Mouse (Mus musculus) forebrain, embryonic 13.5 days (tissue): ENCODE measurements around the gene Elf2. TPM values are rescaled to one million over a fixed set of nuclear protein-coding genes. Genes with fewer than 3 reads are reported as not detected.
"Not testable (repeated sequence)": the region's sequence is repeated elsewhere in the genome, so short reads cannot be mapped to it uniquely, and the experiment has no call there.

Source experiments
- ATAC-seq: fragments of 200-750 bp; cut with Nextera tagmentation; 2 replicates; pipeline ENCODE4 v1.8.0; 2017
- H3K27ac ChIP-seq: fragments of 300-500 bp; sonication (generic); 2 replicates; pipeline ENCODE4 v1.5.1; 2015; ENCODE audit warnings: inconsistent platforms, mild to moderate bottlenecking, moderate library complexity
- H3K27me3 ChIP-seq: fragments of 300-500 bp; sonication (generic); 2 replicates; pipeline ENCODE4 v1.6.1; 2015; ENCODE audit warnings: mild to moderate bottlenecking, inconsistent platforms
- H3K36me3 ChIP-seq: fragments of 300-500 bp; sonication (generic); 2 replicates; pipeline ENCODE4 v1.6.1; 2015; ENCODE audit warnings: mild to moderate bottlenecking, inconsistent platforms; ENCODE audit not compliant: poor library complexity, severe bottlenecking
- H3K4me1 ChIP-seq: fragments of 300-500 bp; sonication (generic); 2 replicates; pipeline ENCODE4 v1.6.1; 2015; ENCODE audit warnings: inconsistent platforms
- H3K4me2 ChIP-seq: fragments of 300-500 bp; sonication (generic); 2 replicates; pipeline ENCODE4 v1.6.1; 2015; ENCODE audit warnings: inconsistent platforms, mild to moderate bottlenecking, moderate library complexity
- H3K4me3 ChIP-seq: fragments of 300-500 bp; sonication (generic); 2 replicates; pipeline ENCODE4 v1.5.1; 2015; ENCODE audit warnings: mild to moderate bottlenecking, inconsistent platforms
- H3K9ac ChIP-seq: fragments of 300-500 bp; sonication (generic); 2 replicates; pipeline ENCODE4 v1.6.1; 2015; ENCODE audit warnings: mild to moderate bottlenecking, inconsistent platforms
- H3K9me3 ChIP-seq: fragments of 300-500 bp; sonication (generic); replicated peaks from 2 replicates; pipeline ENCODE4 v1.6.1; 2016; ENCODE audit warnings: inconsistent platforms
- WGBS: fragments of 180-500 bp; shearing (Covaris S2); methylation state at CpG from one replicate; pipeline ENCODE4 v1.1.7; 2015; 5-methylcytosine and 5-hydroxymethylcytosine counted together
- polyA plus RNA-seq: library from polyadenylated mRNA; unstranded; fragments of >200 nt; fragmentation: Nextera tagmentation; extraction: Ambion mirVana; gene quantifications from 2 replicates; pipeline ENCODE4 v1.2.1, GENCODE M21; 2015

Elf2 gene
- polyA plus RNA-seq, 1 experiment from 2014 or later: 60.1 TPM

GRCm38 (mm10) chr3:51216351-51216750 lies 124.1 kb downstream of the Elf2 start:
- not testable (repeated sequence) for H3K4me1 ChIP-seq, H3K4me3 ChIP-seq, ATAC-seq, H3K27me3 ChIP-seq, H3K4me2 ChIP-seq, H3K9ac ChIP-seq, H3K27ac ChIP-seq, H3K9me3 ChIP-seq, H3K36me3 ChIP-seq
- 84% methylated on average over 6 of the region's 10 CpGs for WGBS

GRCm38 (mm10) chr3:51215681-51216080 lies 124.8 kb downstream of the Elf2 start:
- ATAC-seq: no peak
- no peak overlapping the region for H3K9ac ChIP-seq
- H3K9me3 ChIP-seq: 0 out of 2 replicates have a peak, but pooled peaks cover under 1% of the 10 kb centered on the region
- H3K4me2 ChIP-seq: no peak overlapping the region
- H3K27me3 ChIP-seq: no peaks in the 10 kb centered on the region
- 79% methylated on average over 6 of the region's 6 CpGs for WGBS
- H3K36me3 ChIP-seq: no peaks in the 10 kb centered on the region
- no peaks in the 10 kb centered on the region for H3K4me1 ChIP-seq
- H3K4me3 ChIP-seq: no peak overlapping the region
- no peak overlapping the region for H3K27ac ChIP-seq

- H3K27ac ChIP-seq: no peak overlapping the region
- 0 out of 2 replicates have a peak, but pooled peaks cover 3% of the 10 kb centered on the region for H3K9me3 ChIP-seq
- H3K36me3 ChIP-seq: no peaks in the 10 kb centered on the region
- H3K4me1 ChIP-seq: no peaks in the 10 kb centered on the region
- 99% methylated on average over 3 of the region's 3 CpGs for WGBS
- ATAC-seq: no peak
- no peaks in the 10 kb centered on the region for H3K27me3 ChIP-seq
- no peak overlapping the region for H3K9ac ChIP-seq
- no peak overlapping the region for H3K4me2 ChIP-seq
- H3K4me3 ChIP-seq: no peak overlapping the region
Observed at GRCm38 (mm10) chr3:51213111-51213510, 127.4 kb downstream of the Elf2 start.

- Histone ChIP-seq H3K4me2 (no peak overlapping the region), H3K36me3 (no peaks in the 10 kb centered on the region), H3K9ac (no peak overlapping the region), H3K4me1 (no peaks in the 10 kb centered on the region), H3K9me3 (0 out of 2 replicates have a peak, but pooled peaks cover 3% of the 10 kb centered on the region), H3K27me3 (no peaks in the 10 kb centered on the region), H3K4me3 (no peak overlapping the region), H3K27ac (no peak overlapping the region)
- no peak for ATAC-seq
- 86% methylated on average over 3 of the region's 3 CpGs for WGBS
Observed at GRCm38 (mm10) chr3:51210485-51210884, 130.0 kb downstream of the Elf2 start.

GRCm38 (mm10) chr3:51209503-51210314 lies 130.8 kb downstream of the Elf2 start:
- Histone ChIP-seq H3K9me3 (0 out of 2 replicates have a peak, but pooled peaks cover 5% of the 10 kb centered on the region), H3K27ac (no peak overlapping the region), H3K4me1 (no peaks in the 10 kb centered on the region), H3K4me2 (no peak overlapping the region), H3K27me3 (no peaks in the 10 kb centered on the region), H3K36me3 (no peaks in the 10 kb centered on the region), H3K4me3 (no peak overlapping the region), H3K9ac (no peak overlapping the region)
- 91% methylated on average over 7 of the region's 7 CpGs for WGBS
- ATAC-seq: no peak

GRCm38 (mm10) chr3:51208633-51209032 lies 131.8 kb downstream of the Elf2 start:
- Histone ChIP-seq H3K9ac (no peak overlapping the region), H3K4me1 (no peaks in the 10 kb centered on the region), H3K9me3 (0 out of 2 replicates have a peak, but pooled peaks cover 9% of the 10 kb centered on the region), H3K4me2 (no peak overlapping the region), H3K27me3 (no peaks in the 10 kb centered on the region), H3K4me3 (no peak overlapping the region), H3K36me3 (no peaks in the 10 kb centered on the region), H3K27ac (no peak overlapping the region)
- 44% methylated on average over 5 of the region's 5 CpGs for WGBS
- no peak for ATAC-seq

- H3K4me3 ChIP-seq: no peak overlapping the region
- WGBS: 88% methylated on average over 7 of the region's 7 CpGs
Observed at GRCm38 (mm10) chr3:51206521-51206920, 133.9 kb downstream of the Elf2 start.

GRCm38 (mm10) chr3:51204897-51205296 lies 135.6 kb downstream of the Elf2 start:
- Histone ChIP-seq H3K4me2 (no peak overlapping the region), H3K27me3 (no peaks in the 10 kb centered on the region), H3K36me3 (no peaks in the 10 kb centered on the region), H3K27ac (no peak overlapping the region), H3K9me3 (0 out of 2 replicates have a peak, but pooled peaks cover 6% of the 10 kb centered on the region), H3K9ac (no peak overlapping the region), H3K4me1 (no peaks in the 10 kb centered on the region), H3K4me3 (no peak overlapping the region)
- no peak for ATAC-seq
- 93% methylated on average over 14 of the region's 14 CpGs for WGBS

More at GRCm38 (mm10) chr3:51206521-51206920, 133.9 kb downstream of the Elf2 start:
- H3K27me3 ChIP-seq: no peaks in the 10 kb centered on the region
- 0 out of 2 replicates have a peak, but pooled peaks cover 9% of the 10 kb centered on the region for H3K9me3 ChIP-seq
- no peaks in the 10 kb centered on the region for H3K36me3 ChIP-seq
- H3K4me1 ChIP-seq: no peaks in the 10 kb centered on the region
- no peak overlapping the region for H3K27ac ChIP-seq
- ATAC-seq: no peak
- no peak overlapping the region for H3K4me2 ChIP-seq
- no peak overlapping the region for H3K9ac ChIP-seq

- no peak for ATAC-seq
- Histone ChIP-seq H3K9ac (no peak overlapping the region), H3K27ac (no peak overlapping the region), H3K4me3 (no peak overlapping the region), H3K4me1 (no peaks in the 10 kb centered on the region), H3K4me2 (no peak overlapping the region), H3K27me3 (no peaks in the 10 kb centered on the region), H3K36me3 (no peaks in the 10 kb centered on the region), H3K9me3 (0 out of 2 replicates have a peak, but pooled peaks cover 6% of the 10 kb centered on the region)
- WGBS: 82% methylated on average over 5 of the region's 5 CpGs
Observed at GRCm38 (mm10) chr3:51204441-51204840, 136.0 kb downstream of the Elf2 start.

- H3K9me3 ChIP-seq: 0 out of 2 replicates have a peak, but pooled peaks cover 6% of the 10 kb centered on the region
- no peaks in the 10 kb centered on the region for H3K36me3 ChIP-seq
- no peak for ATAC-seq
- H3K4me1 ChIP-seq: no peaks in the 10 kb centered on the region
- H3K4me3 ChIP-seq: no peak overlapping the region
- no peak overlapping the region for H3K4me2 ChIP-seq
- WGBS: 94% methylated on average over 6 of the region's 6 CpGs
- H3K27me3 ChIP-seq: no peaks in the 10 kb centered on the region
- no peak overlapping the region for H3K9ac ChIP-seq
- no peak overlapping the region for H3K27ac ChIP-seq
Observed at GRCm38 (mm10) chr3:51203906-51204305, 136.6 kb downstream of the Elf2 start.
